Comparison of ENCODE assay signal across 1 mouse cellular context in the genomic region with DNA sequence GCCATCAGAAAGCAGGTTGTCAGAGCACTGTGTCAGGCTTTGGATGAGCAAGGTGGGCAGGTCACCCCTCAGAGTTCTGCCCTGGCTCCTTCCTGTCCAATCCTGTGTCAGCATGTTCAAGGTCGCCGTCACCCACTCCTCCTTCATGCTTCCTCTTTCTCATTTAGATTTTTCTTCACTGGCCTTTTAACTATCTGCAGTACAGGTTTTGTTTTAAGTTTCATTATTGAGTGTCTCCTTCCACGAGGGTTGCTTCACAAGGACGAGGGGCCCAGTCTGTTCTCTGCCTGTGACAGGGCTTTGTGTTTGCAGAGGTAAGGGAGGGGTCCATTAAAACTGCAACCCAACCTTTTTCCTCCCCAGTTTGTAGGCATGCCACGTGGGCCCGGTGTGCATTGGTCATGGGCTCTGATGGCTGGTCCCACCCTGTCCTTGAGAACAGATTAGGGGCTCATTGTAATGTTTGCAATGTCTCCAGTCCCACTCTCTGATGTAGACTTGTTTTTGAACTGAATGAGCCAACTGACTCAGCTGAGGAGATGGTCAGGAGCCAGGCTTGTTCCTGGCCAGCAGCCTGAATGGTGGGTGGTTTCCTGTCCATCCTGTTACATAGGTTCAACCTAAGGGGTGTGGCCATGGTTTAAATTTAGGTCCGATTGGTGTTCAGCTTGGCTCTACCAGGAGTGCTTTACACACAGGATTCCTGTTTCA.
TF ChIP-seq lines count a peak whose summit lies in the region.

No protein-coding gene starts in this region.

TF ChIP-seq in CH12.LX, 34 proteins besides CTCF, POLR2A, EP300 and RAD21 (continued from another document):
- TF ChIP-seq JUND (conservative IDR thresholded peaks at IDR 0.05; ENCODE audit: low read depth, low read length), result no peak
- TF ChIP-seq RCOR1 (conservative IDR thresholded peaks at IDR 0.05; ENCODE audit: low read depth, low read length), result peak; percentile 38; the same call in 1 of the 2 replicates
- no peak for TF ChIP-seq CHD1 (IDR thresholded peaks at IDR 0.05; ENCODE audit: low read depth, low read length)
- TF ChIP-seq CHD2 (IDR thresholded peaks at IDR 0.05; ENCODE audit: low read length), result no peak
- TF ChIP-seq UBTF (IDR thresholded peaks at IDR 0.05; ENCODE audit: low read depth, low read length), result no peak
- no peak for TF ChIP-seq ETS1 (conservative IDR thresholded peaks at IDR 0.05; ENCODE audit: low read depth, low read length)
- no peak for TF ChIP-seq BHLHE40 (IDR thresholded peaks at IDR 0.05; ENCODE audit: low read depth, low read length)
- TF ChIP-seq IRF4 (IDR thresholded peaks at IDR 0.05; ENCODE audit: low read depth, low read length), result no peak
- TF ChIP-seq SMC3 (IDR thresholded peaks at IDR 0.05; ENCODE audit: low read depth, low read length), result no peak; the same call in none of the 2 replicates
- no peak for TF ChIP-seq JUN (IDR thresholded peaks at IDR 0.05; ENCODE audit: insufficient read depth, low read depth, low read length)
- no peak for TF ChIP-seq NRF1 (IDR thresholded peaks at IDR 0.05; ENCODE audit: low read depth, low read length)
- peak; percentile 27; the same call in 1 of the 2 replicates for TF ChIP-seq USF1 (IDR thresholded peaks at IDR 0.05; ENCODE audit: low read depth, low read length)
- TF ChIP-seq ZC3H11A (IDR thresholded peaks at IDR 0.05; ENCODE audit: low read depth, low read length), result no peak
- no peak for TF ChIP-seq GABPA (IDR thresholded peaks at IDR 0.05; ENCODE audit: insufficient replicate concordance, low read depth, low read length)
- peak; percentile 86 for TF ChIP-seq MXI1 (IDR thresholded peaks at IDR 0.05; ENCODE audit: low read depth, low read length)
